Mouse (Mus musculus): Measurements from ENCODE around the gene Gm10408.
"Not testable (repeated sequence)": the region's sequence is repeated elsewhere in the genome, so short reads cannot be mapped to it uniquely, and the experiment has no call there.

Gm10408 gene

DNA sequence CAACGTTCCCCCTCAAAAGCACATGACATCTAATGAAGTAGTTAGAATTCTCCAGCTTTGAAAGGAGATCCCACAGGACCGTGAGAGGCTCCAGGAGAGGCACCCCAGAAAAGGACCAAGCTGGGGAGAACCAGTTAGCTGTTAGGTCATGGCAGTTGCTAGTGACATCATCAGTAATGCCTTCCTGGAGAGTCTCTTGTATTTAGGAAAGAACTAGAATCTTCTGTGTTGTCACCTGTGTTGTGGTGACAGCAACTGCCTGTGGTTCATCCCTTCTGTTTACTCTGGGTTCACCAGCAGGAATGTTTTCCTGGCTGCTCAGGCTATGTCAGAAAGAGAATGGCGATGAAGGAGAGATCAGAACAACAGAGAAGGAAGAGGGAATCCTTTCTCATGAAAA is at the start of gene Gm10408:
TSS of gene Gm10408 (plus strand) at position 301 of the 400 bp plus-strand sequence.
- not testable (repeated sequence) for DNase-seq (ENCODE audit: low spot score in 2 of 2)

DNA sequence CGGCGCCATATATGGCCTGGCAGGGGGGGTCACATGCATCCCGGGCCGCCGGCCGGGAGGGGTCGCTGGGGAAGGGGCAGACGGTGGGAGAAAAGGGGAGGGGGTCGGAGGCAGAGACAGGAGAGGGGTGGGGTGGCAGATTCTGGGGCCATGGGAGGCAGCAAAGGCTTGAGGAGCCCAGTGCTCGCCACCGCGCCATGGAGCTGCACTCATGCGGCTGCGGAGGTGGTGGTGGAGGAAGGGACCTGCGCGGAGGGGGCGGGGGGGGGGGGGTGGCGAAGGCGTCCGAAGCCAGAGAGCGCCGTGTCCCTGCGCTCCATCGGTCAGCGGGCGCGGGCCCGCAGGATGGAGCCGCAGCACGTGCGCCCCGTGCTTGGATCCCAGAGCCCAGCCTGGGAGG is 36.9 kb upstream of the Gm10408 start, which contains the start of gene Gm10409:
TSS of gene Gm10409 (plus strand) at position 301 of the 400 bp plus-strand sequence.
- DNase-seq (ENCODE audit: low spot score in 2 of 2), result not testable (repeated sequence)

DNA sequence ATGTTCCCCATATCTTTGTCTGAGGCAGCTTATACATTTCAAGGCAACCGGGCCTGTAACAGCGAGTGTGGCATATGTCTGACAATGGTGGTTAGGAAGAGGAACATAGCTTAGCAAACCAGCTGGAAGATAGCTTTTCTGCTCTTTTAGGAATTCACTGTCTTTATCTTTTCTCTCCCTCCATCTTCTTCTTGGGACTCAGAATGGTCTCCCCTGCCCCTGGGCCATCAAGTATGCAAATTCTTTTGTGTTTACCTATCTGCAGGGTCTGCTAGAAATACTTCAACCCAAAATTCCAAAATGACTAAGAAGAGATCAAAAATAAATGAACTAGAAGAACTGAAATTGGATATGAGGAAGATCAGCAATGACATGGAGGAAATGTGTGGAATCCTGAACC is 21.4 kb upstream of the Gm10408 start, which contains the start of gene Gm3005:
TSS of gene Gm3005 (plus strand) at position 301 of the 400 bp plus-strand sequence.
- DNase-seq (ENCODE audit: low spot score in 2 of 2), result not testable (repeated sequence)

All from left cerebral cortex, adult 9 months (tissue).